Mouse (Mus musculus): Measurements from ENCODE around the gene N4bp1. TPM values are rescaled to one million over a fixed set of nuclear protein-coding genes. Genes with fewer than 3 reads are reported as not detected.

N4bp1 gene
- 5.0 and 10.7 TPM in 2 replicates for total RNA-seq (2015; ENCODE audit: low replicate concordance)
- total RNA-seq (2017; ENCODE audit: low replicate concordance): 6.0 and 8.4 TPM in 2 replicates

DNA sequence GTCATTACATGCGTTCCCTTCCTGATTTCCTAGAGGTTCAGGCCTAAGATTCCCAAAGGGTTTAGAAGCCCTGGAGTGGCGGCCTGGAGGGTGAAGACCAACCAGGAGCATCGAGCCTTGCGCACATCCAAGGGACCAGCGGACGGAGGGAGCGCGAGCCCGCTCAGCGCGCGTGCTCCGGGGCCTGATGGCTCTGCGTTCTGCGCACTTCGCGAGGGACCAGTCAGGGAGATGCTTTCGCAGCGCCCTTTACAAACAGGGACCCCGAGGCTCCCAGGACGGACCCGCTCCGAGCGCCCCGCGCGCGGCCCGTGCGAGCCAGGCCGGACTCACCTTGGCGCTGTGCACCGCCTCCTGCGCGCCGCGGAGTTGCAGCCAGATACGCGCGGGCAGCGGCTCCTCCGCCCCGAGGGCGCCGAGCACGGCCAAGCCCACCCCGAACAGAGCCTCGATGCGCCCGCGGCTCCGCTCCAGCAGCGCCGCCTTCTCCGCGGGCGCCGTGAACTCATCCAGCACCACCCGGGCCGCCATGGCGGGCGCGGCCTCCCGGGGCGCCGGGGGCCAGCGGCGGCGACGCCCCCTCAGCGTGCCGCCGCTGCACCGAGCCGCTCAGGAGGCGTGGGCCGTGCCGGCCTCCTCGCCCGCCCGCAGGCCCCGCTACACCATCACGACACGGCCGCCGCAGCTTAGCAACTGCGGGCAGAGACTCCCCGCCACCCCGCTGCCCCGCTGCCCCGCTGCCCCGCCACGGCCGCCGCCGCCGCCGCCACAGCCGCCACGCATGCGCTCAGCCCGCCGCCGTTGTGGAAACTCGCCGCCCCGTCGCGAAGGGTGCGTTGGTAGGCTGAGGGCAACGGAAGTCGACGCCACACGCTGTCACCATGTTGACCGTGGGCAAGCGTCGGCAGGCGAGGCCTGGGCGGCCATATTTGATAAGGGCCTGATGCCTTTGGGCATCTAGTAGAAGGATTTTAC, at the start of gene N4bp1:
N4bp1 (minus strand) TSS at position 770 of the 975 bp plus-strand sequence.
- peak; percentile 97 for ATAC-seq (replicated peaks; ENCODE audit: low FRiP score, poor library complexity, severe bottlenecking)

DNA sequence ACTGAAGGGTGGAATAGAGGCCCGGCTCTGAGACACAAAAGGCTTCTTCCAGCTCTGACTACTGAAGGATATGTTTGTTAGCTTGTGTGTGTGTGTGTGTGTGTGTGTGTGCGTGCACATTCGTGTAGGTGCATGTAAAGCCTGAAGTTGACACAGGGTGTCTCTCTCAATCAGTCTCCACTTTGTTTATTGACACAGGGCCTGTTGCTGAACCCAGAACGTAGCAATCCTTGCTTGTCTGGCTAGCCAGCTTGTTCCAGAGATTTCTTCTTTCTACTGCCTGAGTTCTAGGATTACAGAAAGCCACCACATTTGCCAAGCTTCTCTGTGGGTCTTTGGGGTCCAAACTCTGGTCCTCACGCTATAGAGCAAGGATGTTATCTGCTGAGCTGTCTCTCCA, 49.8 kb upstream of the N4bp1 start:
- ATAC-seq (replicated peaks; ENCODE audit: low FRiP score, poor library complexity, severe bottlenecking): no peak

DNA sequence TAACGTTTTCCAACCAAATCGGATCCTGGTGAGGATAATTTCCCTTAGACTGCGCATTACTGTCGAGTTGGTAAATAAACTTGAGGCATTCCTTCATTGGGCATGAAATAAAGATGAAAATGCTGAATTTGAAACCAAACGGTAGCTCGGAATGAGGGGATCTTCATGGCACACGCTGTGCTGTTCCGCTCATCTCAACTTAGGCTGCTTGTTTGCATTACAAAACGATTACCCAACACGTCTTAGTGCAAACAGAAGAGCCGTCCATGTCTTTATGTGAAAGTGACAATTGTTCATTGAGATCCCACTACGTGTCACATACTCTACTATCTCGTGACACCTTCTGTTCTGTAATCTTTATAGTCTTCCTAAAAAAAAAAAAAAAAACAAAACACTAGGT, 49.3 kb upstream of the N4bp1 start:
- no peak for ATAC-seq (replicated peaks; ENCODE audit: low FRiP score, poor library complexity, severe bottlenecking)

DNA sequence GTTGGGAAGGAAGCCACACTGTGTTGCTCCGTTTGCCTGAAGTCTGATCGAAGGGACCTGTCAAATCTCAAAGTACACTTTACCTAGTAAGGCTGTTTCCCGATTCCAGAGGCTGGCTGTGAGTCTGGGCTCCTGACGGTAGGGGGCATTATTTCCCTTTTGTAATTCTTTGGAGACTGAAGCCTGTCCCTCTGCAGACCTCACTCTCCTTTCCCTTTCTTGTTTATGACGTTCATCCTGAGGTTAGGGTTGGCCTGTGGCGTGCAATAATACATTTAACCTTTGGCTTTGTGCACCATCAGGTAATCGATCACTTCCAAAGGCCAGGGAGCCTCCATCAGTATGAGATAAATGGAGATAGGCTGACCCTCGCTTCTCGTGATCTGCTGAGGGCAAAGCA, 48.8 kb upstream of the N4bp1 start:
- ATAC-seq (replicated peaks; ENCODE audit: low FRiP score, poor library complexity, severe bottlenecking): no peak

DNA sequence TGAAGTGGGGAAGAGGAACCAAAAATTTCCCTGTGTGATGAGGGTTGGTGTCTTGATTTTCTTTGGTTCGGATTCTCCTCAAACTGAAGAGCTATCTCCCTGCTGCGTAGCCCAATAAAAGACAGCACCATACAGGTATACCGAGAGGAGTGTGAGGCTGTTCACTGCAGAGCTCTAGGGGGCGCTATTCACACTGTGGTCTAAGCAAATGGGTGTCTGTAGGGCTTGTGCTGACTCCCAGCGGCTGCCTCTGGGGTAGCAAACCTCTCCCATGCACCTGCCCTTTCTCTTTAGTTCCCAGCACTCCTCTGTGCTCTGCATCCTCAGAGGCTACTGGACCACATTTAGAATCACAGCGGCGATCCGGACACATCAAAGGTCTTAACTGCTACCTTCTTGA, 41.2 kb upstream of the N4bp1 start:
- no peak for ATAC-seq (replicated peaks; ENCODE audit: low FRiP score, poor library complexity, severe bottlenecking)

DNA sequence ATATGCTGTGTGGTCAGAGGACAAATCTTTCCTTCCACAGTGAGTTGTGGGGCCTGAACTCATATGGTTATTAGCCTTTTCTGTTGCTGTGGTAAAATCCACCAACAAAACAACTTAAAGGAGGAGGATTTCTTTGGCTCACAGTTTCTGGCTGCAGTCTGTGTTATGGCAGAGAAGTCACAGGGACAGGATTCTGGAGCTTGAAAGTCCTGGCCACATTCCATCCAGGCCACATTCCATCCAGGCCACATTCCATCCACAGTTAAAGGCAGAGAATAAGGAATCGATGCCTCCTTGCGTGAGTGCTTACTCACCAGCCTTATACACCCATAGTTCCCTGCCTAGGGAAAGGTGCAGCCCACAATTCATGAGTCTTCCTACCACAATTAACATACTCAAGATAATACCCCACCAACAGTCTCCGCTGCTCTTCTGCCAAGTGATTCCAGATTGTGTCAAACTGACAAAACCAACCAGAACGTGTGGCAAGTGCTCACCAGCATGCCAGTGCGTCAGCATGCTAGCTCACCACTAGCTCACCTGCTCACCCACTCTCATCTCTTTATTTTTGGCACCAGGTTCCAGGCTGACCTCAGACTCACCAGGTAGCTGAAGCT, 38.3 kb upstream of the N4bp1 start:
- ATAC-seq (replicated peaks; ENCODE audit: low FRiP score, poor library complexity, severe bottlenecking): no peak

DNA sequence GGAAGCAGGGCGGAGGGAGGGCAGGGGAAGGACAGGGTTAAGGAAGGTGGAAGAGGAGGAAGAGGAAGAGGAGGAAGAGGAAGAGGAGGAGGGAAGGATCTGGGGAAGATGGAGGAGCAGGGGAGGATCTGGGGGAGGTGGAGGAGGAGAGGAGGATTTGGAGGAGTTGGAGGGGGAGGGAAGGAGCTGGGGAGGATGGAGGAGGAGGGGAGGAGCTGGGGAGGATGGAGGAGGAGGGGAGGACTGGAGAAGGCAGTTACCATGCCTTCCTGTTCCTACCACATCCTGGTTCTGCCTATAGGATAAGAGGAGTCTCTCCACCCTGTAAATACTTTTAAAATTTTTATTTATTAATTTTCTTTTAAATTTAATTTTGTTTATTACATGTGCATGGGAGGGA, 37.6 kb upstream of the N4bp1 start:
- no peak for ATAC-seq (replicated peaks; ENCODE audit: low FRiP score, poor library complexity, severe bottlenecking)

DNA sequence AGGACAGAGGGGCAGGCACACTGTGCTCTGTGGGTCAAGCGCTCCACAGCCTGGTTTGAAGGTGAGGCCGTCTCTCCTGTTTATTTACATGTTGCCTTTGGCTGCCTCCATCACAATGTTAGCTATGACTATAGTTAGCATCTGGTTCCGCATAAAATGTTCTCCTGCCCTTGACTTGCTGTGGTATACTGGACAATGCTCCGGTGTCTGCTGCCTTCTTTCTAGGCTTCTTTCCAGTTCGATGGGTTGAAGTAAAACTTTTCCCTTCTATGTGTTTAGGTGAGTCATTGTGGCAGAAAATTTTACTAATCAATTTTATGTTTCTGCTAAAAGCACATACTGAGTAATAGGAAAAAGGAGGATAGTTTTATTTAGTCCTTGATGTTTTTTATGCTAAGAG, 37.1 kb upstream of the N4bp1 start:
- no peak for ATAC-seq (replicated peaks; ENCODE audit: low FRiP score, poor library complexity, severe bottlenecking)

DNA sequence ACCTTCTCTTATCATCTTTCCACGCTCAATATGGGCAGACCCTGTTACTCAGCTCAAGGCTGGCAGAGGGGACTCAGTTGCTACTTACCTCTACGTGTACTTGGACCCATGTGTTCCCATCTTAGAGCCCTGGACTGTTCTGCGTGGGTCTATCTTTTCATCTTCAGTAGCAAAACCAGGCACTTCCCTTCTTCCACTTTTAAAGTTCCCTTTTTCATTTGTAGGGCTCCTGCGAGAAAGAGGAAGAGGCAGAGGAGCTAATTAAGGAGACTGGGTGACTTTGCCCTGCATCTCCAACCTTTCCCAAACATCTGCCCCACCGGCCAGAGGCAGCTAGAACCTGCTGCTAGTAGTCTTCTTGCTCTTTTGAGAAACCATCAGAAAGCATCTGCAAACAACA, 35.9 kb upstream of the N4bp1 start:
- no peak for ATAC-seq (replicated peaks; ENCODE audit: low FRiP score, poor library complexity, severe bottlenecking)

DNA sequence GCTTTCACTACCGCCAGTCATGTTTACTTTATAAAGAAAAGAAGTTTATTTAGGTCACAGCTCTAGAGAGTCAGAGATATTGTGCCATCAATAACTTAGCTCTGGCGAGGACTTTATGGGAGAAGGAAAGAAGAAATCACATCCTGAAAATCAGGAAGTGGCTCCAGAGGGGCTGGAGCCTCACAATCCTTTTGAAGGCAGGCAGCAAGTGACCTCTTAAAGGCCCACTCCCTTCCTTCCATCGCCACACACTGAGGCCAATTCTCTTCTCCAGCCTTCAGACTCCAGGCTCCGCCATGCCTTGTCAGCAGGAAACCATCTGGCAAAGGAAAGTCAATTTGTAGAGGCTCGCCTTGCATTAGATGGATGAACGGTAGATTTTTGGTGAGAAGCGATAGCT, 35.4 kb upstream of the N4bp1 start:
- no peak for ATAC-seq (replicated peaks; ENCODE audit: low FRiP score, poor library complexity, severe bottlenecking)

DNA sequence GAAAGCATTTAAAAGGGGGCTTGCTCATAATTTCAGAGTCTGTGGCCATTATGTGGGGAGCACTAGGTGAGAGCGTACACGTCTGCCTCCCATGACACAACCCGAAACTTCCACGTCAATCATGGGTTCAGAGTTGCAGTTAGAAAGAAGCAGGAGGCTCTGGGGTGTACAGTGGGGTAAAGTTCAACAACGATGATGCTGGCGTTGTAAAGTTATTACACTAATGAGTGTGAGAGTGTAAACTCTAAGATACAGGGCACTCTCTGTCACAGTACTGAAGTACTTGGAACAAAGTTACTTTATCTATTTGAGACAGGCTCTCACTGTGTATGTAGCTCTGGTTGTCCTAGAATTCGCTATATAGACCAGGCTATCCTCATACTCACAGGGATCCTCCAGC, 35.0 kb upstream of the N4bp1 start:
- ATAC-seq (replicated peaks; ENCODE audit: low FRiP score, poor library complexity, severe bottlenecking): no peak

DNA sequence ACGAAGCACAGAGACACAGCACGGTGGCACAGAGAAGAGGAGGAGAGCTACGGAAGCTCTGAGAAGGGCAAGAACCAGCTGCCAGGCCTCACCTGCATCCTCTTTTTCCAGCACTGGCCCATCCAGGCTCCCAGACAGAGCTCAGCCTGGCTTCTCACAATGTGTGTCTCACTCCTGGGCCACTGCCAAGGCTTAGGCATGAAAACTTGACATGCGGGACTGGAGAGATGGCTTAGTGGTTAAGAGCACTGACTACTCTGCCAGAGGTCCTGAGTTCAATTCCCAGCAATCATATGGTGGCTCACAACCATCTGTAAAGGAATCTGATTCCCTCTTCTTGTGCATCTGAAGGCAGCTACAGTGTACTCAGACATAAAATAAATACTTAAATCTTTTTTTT, 34.2 kb upstream of the N4bp1 start:
- ATAC-seq (replicated peaks; ENCODE audit: low FRiP score, poor library complexity, severe bottlenecking): no peak

DNA sequence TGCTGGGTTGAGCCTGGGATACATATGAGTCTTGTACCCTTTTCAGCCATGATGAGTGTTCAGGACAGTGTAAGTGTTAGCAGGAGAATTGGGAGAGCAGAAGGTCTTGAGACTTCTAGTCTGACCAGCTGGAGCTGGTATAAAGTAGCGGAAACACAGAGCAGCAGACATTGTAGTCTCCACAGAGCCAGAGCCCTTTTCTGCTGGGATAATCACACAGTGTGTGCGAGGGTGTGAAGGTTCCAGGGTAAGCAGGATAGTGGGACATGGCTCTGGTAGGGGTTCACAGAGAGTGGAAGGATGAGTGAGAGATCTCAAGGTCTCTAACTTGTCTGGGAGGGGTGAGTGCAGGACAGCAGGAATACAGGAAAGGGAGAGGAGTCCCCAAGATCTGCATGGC, 33.0 kb upstream of the N4bp1 start:
- no peak for ATAC-seq (replicated peaks; ENCODE audit: low FRiP score, poor library complexity, severe bottlenecking)

DNA sequence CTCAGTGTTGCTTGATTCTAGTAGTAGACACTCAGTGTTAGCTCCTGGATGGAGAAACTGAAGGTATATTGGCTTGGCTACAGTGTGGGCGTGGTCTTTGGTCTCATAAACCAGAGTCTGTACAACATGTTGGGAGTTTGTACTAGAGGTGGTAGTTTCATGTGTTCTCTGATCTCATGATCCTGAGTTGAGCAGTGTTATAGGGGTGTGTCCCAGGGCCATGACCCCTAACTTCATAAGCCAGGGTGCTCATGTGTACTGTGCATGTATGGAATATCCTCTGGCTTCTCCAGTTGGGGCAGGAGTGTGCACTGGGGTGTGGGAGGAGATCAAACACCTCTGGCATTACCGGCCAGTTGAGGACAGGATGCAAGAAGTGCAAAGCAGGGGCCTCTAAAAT, 32.6 kb upstream of the N4bp1 start:
- ATAC-seq (replicated peaks; ENCODE audit: low FRiP score, poor library complexity, severe bottlenecking): no peak

DNA sequence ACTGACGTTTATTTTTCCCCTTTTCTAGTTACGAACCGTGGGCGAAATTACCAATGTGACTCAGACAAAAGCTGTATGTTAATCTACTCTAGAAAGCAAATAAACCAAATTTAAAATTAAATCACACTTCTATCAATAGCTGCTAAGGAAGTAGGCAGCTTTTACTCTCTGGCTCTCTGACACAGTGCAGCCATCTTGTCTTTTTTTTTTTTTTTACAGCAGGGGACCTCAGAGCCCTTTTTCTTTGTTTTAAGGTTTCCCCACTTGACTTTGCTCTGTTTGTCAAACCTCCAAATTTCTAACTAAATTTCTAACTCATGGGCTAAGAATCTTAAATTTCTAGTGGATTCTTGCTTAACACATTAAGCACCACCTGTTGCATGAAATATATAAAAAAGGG, 31.3 kb upstream of the N4bp1 start:
- ATAC-seq (replicated peaks; ENCODE audit: low FRiP score, poor library complexity, severe bottlenecking): no peak

DNA sequence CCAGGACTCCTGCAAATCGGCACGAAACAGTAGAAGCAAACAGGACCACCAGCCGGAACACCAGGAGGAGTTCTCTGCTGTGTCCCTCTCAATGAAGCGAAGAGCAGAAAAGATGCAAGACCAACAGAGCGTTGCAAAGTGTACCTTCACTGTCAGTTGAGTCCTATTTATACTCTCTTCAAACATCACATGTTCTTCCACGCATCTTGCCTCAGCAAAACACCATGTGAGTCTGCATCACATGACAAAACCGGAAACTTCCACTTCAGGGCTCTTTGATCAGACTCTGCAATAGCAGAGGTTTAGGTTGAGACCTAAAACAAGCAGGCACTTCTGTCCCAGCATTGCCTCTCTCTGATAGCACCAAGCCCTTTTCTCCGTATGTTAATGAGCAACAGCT, 26.1 kb upstream of the N4bp1 start:
- no peak for ATAC-seq (replicated peaks; ENCODE audit: low FRiP score, poor library complexity, severe bottlenecking)

DNA sequence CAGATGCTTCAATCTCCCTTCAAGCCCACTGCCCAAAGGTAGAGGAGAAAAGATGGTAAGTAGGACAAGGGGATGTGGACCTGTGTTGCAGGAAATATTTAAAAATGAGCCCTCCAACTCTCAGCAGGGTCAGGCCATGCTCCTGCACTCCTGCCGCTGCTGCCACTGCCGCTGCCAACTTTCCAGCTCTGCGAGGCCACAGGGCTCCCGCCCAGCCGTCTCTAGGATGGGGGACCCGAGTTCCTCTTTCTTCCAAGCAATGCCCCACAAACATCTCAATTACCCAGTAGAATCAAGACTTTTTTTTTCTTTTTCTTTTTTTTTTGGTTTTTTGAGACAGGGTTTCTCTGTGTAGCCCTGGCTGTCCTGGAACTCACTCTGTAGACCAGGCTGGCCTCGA, 25.2 kb upstream of the N4bp1 start:
- no peak for ATAC-seq (replicated peaks; ENCODE audit: low FRiP score, poor library complexity, severe bottlenecking)

DNA sequence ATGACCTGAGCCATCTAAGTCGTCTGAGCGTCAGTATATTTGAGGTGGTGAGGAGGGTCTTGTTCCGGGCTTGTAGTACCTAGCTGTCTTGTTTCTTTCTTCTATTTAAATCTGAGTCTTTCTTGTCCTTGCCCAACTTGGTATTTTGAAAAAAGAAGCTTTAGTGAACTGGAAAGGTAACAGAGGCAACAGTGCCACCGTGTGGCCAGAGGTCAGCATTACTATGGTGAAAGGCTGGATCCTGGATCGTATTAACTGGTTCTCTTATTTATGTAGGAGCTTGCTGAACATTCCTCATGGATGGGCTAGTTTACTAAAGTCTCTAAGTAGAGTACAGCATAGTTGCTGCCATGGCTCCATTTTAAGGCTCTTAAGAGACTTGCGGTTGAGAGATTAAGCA, 23.5 kb upstream of the N4bp1 start:
- ATAC-seq (replicated peaks; ENCODE audit: low FRiP score, poor library complexity, severe bottlenecking): no peak

DNA sequence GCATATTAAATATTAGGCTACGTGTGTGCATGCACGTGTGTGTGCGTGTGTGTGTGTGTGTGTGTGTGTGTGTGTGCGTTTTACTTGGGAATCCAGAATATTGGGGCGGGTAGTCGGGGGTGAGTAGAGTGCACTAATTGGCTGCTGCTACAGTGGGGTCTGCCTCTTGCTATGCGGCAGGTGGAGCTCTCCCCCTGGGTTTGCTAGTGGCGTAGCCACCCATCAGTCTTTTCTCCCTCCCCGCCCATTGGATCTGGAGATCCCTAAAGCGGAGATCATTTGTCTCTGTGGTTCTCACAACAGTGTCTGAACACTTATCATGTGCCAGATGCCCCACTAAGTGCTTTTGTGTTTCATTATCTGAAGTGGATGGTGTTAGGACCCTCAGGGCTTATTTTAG, 19.9 kb upstream of the N4bp1 start:
- no peak for ATAC-seq (replicated peaks; ENCODE audit: low FRiP score, poor library complexity, severe bottlenecking)

DNA sequence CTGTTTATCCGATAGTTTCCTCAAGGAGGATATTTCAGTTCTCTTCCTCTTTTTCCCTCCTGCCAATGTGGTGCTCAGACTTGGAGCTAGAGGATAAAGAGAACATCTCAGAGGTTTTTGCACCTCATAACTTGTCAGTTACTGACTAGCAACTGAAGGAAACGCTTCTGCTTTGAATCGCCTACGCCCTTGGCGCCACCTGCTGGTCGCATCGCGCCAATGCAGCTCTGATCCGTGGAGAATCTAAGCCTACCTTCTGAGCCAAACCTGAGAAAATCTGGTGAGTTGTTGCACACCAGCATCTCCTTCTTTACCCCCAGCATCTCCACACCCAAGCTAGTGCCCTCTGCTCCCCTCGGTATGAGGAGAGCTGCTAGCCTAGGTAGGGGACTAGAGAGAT, 18.0 kb upstream of the N4bp1 start:
- ATAC-seq (replicated peaks; ENCODE audit: low FRiP score, poor library complexity, severe bottlenecking): peak; percentile 86

DNA sequence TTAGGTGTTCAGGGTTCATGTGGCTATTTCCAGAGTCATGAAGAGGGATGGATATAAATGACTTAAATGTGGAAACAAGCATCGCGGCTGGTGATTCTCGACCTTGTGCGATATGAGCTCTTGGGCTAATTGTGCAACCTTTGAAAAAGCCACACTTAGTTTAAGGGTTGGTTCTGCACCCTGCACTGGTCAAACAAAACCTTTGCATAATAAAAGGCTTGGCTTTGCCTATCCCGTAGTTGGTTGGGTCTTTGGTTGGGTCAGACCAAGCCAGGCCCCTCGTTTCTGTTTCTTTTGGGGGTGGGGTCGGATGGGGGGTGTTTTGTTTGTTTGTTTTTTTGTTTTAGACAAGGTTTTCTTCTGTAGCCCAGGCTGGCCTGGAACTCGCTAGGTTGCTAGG, 17.6 kb upstream of the N4bp1 start:
- ATAC-seq (replicated peaks; ENCODE audit: low FRiP score, poor library complexity, severe bottlenecking): no peak
